Mouse (Mus musculus): ENCODE data around the gene Stx6. TPM values are rescaled to one million over a fixed set of nuclear protein-coding genes. Genes with fewer than 3 reads are reported as not detected.

Gene Stx6
- polyA plus RNA-seq, 2 experiments from 2014 or later: 50.0 to 58.4 TPM

DNA sequence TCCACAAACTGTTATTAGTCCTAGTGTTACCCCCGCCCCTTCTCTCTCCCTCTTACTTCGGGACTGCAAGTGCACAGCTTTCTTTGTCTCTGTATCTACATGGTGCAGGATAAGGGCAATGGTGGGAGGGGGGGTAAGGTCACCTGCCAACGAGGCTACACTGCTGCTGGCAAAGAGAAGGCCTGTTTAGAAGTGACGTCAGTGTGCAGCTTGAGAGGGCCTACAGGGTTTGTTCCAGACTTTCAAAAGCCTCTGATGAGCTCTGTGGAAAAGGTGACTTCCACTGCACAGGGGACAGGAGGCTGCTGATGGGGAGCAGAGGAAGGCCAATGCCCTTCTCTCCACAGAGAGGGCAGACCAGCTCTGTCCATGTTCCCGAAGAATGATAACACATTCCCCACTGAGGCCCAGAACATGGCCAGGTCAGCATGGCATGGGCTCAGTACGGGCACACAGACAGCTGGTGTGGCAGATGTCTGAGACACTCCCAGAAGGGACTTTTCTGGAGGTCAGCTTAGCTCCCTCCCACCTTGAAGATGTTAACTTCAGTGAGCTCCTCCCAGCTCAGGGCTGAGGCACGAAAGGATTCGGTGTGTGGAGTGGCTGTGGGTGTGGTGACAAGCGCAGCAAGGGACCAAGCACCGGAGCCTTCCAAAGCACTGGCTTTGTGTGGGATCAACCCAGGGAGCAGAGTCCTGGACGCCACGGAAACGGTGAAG, 78.0 kb downstream of the Stx6 start:
- ATAC-seq: no peak

DNA sequence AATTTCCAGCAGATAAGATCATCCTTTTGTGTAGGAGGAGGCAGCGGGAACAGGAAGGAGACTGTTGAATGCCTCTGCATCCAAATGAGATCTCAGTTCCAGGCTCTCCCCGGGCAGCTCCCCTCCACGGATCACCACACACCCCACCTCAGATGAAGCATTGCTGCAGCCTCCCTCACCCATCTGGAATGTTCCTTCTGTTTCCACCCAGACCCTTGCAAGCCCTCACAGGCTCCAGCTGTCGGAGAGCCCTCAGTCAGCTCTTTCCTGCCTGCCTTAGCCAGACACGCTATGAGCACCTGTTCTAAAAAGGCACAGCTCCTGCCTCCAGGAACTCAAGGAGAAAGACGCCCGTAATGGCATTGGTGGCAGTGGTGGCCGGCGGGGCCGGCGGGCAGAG, 78.9 kb downstream of the Stx6 start:
- no peak for ATAC-seq

DNA sequence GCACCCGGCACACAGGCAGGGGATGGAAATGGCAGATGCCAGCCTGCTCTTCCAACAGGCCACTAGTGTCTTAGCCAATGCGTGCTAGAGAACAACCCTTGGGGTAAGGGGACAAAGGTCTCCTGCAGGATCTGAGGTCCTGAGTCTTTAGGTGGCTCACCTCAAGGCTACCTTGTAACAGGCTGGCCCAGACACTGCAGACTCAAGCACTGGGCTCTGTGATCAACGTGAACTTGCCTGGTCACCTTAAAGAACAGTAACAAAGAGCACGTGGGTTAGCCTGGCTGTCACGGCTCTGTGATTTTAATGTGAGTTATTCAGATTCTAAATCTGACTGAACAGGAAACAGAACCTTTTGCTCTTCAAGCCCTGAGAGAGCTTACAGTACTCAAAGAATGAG, 79.6 kb downstream of the Stx6 start:
- no peak for ATAC-seq

DNA sequence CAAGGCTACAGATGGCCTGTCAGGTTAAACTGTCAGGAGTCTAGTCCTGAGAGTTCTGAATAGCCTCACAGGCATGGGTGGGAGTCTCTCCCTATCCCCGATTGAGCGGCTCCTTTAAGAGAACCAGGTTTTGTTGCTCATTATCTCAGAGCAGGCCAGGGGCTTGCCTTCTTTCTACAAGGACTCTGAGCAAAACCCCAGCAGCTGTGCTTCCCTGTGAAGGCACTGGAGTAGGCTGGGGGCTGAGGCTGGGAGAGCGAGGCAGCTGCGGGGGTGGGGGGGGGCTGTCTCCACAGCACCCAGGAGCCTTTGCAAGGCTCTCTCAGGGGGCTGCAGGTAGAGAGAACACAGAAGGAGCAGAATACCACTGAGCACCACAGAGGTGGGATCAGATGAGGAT, 80.7 kb downstream of the Stx6 start:
- ATAC-seq: no peak

DNA sequence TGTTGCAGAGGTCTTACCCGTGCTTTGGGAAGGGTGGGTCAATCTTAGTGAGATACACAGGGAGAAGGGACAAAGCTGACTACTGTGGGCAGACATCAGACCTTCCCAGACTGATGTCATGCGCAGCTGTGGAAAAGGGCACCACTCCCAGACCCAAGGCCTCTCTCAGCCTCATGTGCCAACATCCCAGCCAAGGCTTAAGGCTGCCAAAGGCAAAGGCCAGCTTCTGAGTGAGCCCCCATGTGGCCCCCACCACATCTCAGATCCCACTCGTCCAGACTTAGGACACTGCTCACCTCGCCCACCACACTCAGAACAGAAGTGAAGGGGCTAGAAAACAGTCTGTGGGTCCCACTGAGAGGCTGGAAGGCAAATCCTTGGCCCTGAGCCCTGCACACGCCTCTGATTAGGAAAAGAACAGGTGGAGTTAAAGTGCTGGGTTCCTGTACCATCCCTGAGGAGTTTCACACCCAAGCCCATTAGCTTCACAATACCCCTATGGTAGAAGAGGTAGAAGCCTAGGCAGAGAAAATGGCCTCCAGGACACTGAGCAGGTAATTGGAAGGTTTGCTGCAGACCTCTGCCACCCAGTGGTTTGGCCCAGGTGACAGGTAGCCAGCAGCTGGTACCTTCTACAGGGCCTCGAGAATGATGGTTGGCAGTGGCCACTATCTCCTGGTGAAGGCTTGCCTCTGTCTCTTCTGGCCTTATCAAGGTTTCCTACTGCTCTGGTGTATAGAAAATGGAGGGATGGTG, 81.6 kb downstream of the Stx6 start:
- ATAC-seq: no peak

DNA sequence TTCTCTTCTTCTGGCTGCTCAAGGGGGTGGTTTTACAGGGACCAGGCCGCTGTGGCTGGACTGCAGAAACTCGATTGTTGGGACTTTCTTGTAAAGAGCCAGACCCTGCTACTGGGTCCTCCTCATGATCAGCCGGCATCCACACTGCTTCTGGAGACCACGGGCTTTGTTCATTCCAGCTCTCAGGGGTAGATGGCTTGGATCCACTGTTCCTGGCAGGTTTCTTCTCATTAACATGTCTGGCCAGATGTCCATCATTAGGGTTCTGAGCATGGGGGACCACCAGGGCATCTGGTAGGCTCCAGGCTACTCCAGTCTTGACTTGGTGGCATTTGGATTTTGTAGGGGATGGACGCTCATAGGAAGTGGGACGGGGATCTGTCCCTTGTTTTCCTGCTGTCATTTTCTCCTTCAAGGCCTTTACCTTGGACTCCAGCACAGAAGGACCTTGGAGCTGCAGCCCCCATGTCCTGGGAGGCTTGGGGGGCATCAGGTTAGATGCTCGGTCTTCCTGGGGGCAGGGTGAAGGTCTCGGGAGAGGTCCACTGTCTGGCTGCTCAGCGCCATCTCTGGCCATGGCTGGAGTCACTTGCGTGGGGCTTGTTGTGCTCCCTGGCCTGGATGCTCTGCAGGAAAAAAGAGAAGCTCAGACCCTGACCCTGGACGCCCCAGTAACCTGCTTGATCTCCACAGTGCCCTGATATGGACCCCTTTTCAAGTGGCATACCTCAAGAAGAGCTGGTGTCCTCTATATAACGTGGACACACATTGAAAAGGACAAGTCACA, 83.4 kb downstream of the Stx6 start:
- no peak for ATAC-seq

DNA sequence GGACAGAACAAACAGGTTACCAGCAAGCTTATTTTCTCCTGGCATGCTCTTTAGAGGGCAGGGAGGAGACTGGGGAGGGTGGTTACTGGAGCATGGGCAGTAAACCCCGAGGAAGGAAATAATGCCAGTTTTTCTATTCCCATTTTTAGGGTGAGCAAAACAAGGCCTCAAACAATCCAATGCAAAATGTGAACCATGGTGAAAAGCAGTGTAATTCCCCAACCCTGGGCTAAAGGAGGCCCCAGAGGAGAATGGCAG, 83.9 kb downstream of the Stx6 start:
- ATAC-seq: no peak

DNA sequence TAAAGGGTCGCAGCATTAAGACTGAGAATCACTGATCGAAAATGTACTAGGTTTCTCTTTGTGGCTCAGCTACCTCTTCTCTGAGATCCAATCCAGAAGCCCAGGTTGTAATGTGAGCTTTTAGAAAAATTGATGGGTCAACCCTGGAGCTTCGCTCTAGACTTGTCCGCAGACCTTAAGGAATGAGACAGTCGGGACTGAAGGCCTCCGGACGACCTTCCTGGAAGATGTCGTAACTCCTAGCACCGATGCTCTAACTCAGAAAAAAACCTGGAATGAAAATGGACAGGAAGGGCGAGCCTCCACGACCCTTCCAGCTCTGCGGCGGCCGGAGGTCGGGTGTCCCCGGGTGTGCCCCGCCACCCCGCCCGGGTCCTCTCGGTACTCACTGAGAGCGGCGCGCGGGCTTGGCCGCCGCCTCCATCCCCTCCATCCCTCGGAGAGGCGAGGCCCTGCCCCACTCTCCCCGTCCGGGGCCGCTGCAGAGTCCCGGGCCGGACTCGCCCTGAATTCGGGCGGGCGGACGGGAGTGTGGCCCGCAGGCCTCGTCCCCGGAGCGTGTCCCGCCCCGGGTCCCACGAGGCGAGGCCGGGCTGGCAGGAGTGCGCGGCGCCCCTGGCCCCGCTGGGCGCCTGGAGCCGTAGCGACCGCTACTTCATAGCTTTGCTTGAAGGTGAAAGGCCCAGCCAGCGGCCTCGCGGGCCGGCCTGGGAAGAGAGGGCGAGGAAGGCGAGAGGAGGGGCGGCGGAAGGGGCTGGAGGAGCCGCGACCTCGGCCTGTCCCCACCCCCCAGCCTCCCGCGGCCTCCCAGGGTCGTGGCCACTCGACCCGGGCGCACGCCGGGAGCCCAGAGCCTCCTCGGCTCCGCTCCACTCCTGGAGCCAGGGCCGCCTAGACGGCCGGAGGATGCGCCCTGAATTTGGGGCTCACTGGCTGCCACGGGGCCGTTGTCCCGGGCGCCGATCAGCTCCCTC, 85.6 kb downstream of the Stx6 start, which contains the start of gene BC034090:
Gene BC034090 (minus strand): TSS at position 648 of the 974 bp plus-strand sequence.
- no peak for ATAC-seq

DNA sequence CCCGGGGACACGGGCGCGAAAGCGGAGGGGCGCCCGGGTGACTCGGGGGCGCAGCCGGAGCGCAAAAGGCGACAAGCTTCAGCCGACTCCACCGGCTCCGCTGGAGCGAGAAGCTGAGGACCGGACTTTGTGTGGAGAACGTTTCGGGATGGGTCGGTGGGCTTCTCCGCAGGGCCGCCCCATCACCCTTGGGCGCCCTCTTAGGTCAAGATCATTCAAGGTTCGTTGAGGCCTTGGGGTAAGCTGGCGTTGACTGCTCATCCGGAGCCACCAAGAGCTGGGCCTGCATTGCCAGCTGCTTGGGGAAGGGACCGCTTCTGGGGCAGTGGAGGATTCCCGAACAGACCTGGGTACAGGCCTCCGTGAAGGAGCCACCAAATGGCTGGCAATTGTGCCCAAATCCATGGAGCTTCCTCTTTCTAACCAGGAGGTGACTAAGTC, 86.3 kb downstream of the Stx6 start:
- no peak for ATAC-seq

DNA sequence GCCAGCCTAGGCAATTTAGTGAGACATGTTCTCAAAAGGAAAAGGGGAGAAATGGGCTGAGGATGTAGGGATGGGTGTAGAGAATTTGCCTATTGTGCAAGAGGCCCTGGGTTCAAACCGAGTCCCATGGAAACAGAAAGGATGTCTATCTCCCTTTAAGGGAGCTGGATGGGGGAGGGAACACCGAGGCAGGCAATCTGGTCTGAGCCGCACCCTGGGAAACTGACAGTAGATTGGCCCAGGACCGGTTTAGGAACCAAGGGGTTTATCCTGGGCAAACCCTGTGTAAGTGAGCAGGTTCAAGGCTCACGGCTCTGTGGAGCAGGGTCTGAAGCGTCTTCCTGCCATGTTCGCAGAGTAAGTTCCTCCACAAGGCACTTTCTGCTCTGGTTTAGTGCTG, 87.0 kb downstream of the Stx6 start:
- ATAC-seq: no peak

DNA sequence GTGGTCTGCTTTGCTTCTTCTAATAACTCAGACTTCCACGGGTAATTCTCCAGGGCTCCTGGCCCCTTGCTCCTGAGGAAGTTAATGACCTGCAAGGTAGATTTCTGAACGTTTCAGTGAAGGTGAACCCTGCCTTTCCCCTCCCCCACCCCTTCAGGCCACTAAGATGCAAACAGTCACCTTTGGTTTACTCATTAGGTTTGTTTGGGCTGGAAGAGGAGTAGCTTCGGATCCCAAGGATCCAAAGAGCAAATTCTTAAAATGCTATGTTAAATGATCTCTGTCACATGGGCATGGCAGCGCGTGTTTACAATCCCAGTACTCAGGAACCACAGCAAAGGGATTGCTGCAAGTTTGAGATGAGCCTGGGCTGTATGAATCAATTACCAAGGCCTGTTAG, 88.9 kb downstream of the Stx6 start:
- ATAC-seq: no peak

DNA sequence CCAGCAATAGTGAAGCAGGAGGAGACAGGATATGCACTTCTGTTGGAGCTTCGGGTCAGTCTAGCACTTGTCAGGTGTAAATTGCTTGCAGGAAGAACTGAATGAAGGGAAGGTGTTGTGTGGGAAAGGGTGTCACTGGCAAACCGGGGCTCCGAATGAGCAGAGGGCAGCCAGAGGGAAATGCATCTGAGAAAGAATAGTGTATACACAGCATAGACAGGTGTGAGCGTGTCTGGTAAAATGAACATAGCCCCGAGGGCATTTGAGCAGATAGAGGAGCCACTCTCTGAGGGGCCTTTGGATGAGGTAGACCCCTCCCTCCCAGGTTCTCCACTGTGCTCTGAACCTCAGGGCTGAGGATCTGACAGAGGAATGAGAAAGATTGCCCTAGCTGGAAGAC, 89.5 kb downstream of the Stx6 start:
- no peak for ATAC-seq

DNA sequence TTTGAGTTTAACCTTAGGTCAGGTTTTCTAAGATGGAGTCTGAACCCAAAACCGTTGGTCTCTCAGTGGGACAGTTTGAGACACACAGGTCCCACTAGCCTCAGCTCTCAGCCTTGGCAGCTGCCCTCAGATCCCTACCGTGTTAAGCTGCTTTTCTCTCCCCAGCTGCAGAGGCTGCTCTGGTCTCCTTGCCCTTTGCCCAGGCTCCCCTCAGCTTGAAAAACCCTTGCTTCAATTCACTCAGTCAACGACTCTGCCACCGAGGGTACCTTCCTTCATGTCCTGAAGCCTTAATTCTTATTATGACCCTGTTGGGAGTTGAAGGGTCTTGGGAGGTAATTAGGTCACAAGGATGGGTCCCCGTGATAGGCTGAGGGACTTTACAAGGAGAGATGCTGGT, 91.4 kb downstream of the Stx6 start:
- no peak for ATAC-seq

DNA sequence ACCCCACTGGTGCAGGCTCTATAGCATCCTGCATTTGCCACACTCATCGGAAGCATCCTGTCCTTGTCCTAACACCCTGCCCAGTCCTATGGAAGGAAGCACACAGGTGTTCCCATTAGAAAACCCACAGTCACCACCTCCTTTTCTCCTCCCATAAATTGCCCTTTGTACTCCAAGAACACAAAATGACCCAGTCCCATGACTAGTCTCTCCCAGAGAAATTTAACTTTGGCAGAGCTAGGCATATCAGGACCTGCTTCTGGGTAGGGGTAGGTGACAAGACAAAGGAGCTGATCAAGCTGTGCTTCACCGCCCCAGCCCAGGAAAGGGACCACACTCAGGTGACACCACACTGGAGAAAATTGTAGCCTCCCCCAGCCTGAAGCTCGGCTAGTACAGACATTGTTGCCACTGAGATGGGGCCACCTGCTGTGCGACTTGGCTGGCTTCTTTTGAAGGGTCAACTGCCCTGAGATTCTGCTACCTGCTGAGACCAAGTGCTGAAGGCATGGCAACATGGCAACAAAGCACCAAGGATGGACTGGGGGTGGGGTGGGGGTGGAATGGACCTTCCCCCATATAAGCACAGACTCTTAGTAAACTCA, 92.1 kb downstream of the Stx6 start:
- ATAC-seq: no peak

DNA sequence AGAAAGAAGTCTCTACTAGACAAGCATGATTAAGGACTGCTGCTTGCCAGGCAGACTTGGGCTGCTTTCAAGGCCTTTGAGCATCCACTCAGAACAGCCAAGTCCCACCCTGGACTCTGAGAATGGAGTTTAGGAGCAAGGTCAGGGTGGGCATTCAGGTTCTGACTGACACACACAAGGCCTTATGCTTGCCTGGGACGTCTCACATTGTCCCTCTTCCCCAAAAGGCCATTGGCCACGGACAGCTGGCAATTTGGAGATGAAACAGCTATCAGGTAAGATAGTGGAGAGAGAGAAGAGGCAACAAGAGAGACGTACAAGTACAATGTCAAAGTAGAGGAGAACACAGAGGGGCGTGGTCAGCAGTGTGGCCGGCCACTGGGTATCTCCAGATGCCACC, 93.1 kb downstream of the Stx6 start:
- ATAC-seq: no peak

DNA sequence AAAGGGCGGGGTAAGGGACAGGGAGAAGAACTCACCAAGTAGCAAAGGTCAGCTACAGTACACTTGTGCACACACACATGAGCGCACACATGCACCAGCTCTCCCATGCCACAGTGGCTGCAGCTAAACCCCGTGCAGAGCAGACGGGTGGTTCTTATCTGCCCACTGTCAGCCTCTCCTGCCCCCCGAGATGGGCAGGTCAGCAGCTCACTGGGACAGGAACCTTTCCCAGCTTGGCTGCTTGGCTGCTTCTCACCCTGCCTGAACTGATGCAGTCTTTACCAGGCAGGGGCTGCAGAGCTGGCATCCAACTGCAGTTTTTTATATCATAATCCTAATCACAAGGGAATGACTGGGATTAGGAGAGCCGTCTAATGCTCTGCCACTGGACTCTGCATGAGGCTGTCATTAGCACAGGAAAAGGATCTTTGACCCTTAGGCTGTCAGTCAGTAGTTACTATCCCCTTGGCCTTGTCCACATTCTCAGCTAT, 94.2 kb downstream of the Stx6 start:
- ATAC-seq: no peak

DNA sequence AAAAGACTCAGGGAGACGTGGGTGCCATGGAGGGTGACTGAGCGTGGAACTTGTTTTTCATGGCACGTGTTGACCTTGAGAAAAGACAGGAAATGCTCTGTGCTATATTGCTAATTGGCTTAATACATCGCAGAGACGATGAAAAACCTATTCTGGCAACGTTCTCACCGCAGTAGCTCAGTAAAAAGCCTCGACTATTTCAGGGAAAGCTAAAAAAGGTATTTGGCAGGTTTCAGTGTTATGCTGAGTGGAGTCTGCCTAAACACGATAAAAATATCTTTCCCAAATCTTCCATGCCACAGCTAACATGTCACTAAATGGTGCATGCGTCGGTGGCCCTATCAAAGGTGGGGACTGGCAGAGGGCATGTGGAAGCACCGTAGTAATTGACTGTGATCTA, 94.6 kb downstream of the Stx6 start:
- ATAC-seq: no peak

DNA sequence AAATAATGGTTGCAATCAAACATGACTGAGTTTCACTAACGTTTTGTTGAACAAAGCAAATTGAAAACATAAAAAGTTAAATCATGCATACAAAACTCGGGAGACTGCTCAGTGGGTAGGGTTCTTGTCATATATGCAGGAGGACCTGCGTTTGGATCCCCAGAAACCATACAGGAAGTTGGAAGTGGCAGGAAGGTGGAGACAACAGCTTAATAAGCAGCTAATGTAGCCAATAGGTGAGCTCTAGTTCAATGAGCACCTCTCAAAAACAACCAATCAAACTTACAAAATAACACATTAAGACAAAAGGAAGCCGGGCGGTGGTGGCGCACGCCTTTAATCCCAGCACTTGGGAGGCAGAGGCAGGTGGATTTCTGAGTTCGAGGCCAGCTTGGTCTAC, 95.8 kb downstream of the Stx6 start:
- no peak for ATAC-seq

All from CD4-positive, CD25-positive, alpha-beta regulatory T cell, adult 4 months (primary cell).